Mouse (Mus musculus) forebrain, embryonic 15.5 days (tissue): Measurements from ENCODE around the gene Hist1h3g. TPM values are rescaled to one million over a fixed set of nuclear protein-coding genes. Genes with fewer than 3 reads are reported as not detected.
A peak's percentile ranks its signal among the peaks of the same experiment; 100 is the strongest.

Experiments
- ATAC-seq: fragments of 200-750 bp; cut with Nextera tagmentation; replicated peaks from 2 replicates; pipeline ENCODE4 v1.8.0; 2017; ENCODE audit warnings: mild to moderate bottlenecking, moderate TSS enrichment, moderate library complexity
- H3K27ac ChIP-seq: fragments of 300-500 bp; sonication (generic); replicated peaks from 2 replicates; pipeline ENCODE4 v1.5.1; 2015; ENCODE audit warnings: mild to moderate bottlenecking, inconsistent platforms
- H3K27me3 ChIP-seq: fragments of 300-500 bp; sonication (generic); 2 replicates; pipeline ENCODE4 v1.6.1; 2015; ENCODE audit warnings: inconsistent platforms
- H3K36me3 ChIP-seq: fragments of 300-500 bp; sonication (generic); 2 replicates; pipeline ENCODE4 v1.6.1; 2015; ENCODE audit warnings: mild to moderate bottlenecking, inconsistent platforms
- H3K4me1 ChIP-seq: fragments of 300-500 bp; sonication (generic); 2 replicates; pipeline ENCODE4 v1.6.1; 2015; ENCODE audit warnings: inconsistent platforms
- H3K4me2 ChIP-seq: fragments of 300-500 bp; sonication (generic); replicated peaks from 2 replicates; pipeline ENCODE4 v1.6.1; 2015; ENCODE audit warnings: mild to moderate bottlenecking, inconsistent platforms
- H3K4me3 ChIP-seq: fragments of 300-500 bp; sonication (generic); 2 replicates; pipeline ENCODE4 v1.5.1; 2015; ENCODE audit warnings: mild to moderate bottlenecking, inconsistent platforms
- H3K9ac ChIP-seq: fragments of 300-500 bp; sonication (generic); replicated peaks from 2 replicates; pipeline ENCODE4 v1.6.1; 2015; ENCODE audit warnings: mild to moderate bottlenecking, inconsistent platforms
- H3K9me3 ChIP-seq: fragments of 300-500 bp; sonication (generic); 2 replicates; pipeline ENCODE4 v1.6.1; 2016; ENCODE audit warnings: inconsistent platforms
- WGBS: fragments of 180-500 bp; shearing (Covaris S2); methylation state at CpG from one replicate; pipeline ENCODE4 v1.1.7; 2015; ENCODE audit warnings: mixed read lengths; 5-methylcytosine and 5-hydroxymethylcytosine counted together
- polyA plus RNA-seq: library from polyadenylated mRNA; unstranded; fragments of >200 nt; fragmentation: Nextera tagmentation; extraction: Ambion mirVana; gene quantifications from 2 replicates; pipeline ENCODE4 v1.2.1, GENCODE M21; 2015

Gene Hist1h3g
- polyA plus RNA-seq, 1 experiment from 2014 or later = 3.4 TPM

GRCm38 (mm10) chr13:23502031-23502567 lies 33.1 kb upstream of the Hist1h3g start:
- H3K36me3 ChIP-seq = no peaks in the 10 kb centered on the region
- peaks cover 8% of the 10 kb centered on the region for H3K4me1 ChIP-seq
- no peak overlapping the region for H3K4me2 ChIP-seq
- H3K9ac ChIP-seq = no peak overlapping the region
- no peaks in the 10 kb centered on the region for H3K9me3 ChIP-seq
- no peak overlapping the region for H3K4me3 ChIP-seq
- no peak overlapping the region for H3K27ac ChIP-seq
- no peaks in the 10 kb centered on the region for H3K27me3 ChIP-seq
- 39% methylated on average over 9 of the region's 9 CpGs for WGBS
- ATAC-seq = no peak

- no peak for ATAC-seq
- Histone ChIP-seq H3K4me2 (no peak overlapping the region), H3K4me1 (peaks cover 8% of the 10 kb centered on the region), H3K9ac (no peak overlapping the region), H3K9me3 (no peaks in the 10 kb centered on the region), H3K4me3 (no peak overlapping the region), H3K27me3 (no peaks in the 10 kb centered on the region), H3K36me3 (no peaks in the 10 kb centered on the region), H3K27ac (no peak overlapping the region)
- WGBS = 40% methylated on average over 4 of the region's 4 CpGs
Measured at GRCm38 (mm10) chr13:23502916-23503315, 32.3 kb upstream of the Hist1h3g start.

- Histone ChIP-seq H3K9me3 (no peaks in the 10 kb centered on the region), H3K27ac (no peak overlapping the region), H3K27me3 (no peaks in the 10 kb centered on the region), H3K4me3 (no peak overlapping the region), H3K4me2 (no peak overlapping the region), H3K9ac (no peak overlapping the region), H3K36me3 (no peaks in the 10 kb centered on the region), H3K4me1 (peaks cover 4% of the 10 kb centered on the region)
- peak; percentile 54; the same call in 1 of the 2 replicates for ATAC-seq
- 2% methylated on average over 9 of the region's 9 CpGs for WGBS
Measured at GRCm38 (mm10) chr13:23503797-23504196, 31.4 kb upstream of the Hist1h3g start.

GRCm38 (mm10) chr13:23505662-23506345 lies 29.4 kb upstream of the Hist1h3g start:
- ATAC-seq = no peak
- Histone ChIP-seq H3K4me1 (peaks cover 4% of the 10 kb centered on the region), H3K4me2 (no peak overlapping the region), H3K27me3 (no peaks in the 10 kb centered on the region), H3K4me3 (0 out of 2 replicates have a peak overlapping the region, but pooled peaks have one; percentile 2), H3K27ac (no peak overlapping the region), H3K9ac (no peak overlapping the region), H3K9me3 (no peaks in the 10 kb centered on the region), H3K36me3 (no peaks in the 10 kb centered on the region)
- 7% methylated on average over 14 of the region's 14 CpGs for WGBS

GRCm38 (mm10) chr13:23506351-23506750 lies 28.9 kb upstream of the Hist1h3g start:
- Histone ChIP-seq H3K4me1 (peaks cover 4% of the 10 kb centered on the region), H3K4me2 (no peak overlapping the region), H3K27ac (no peak overlapping the region), H3K36me3 (no peaks in the 10 kb centered on the region), H3K9me3 (no peaks in the 10 kb centered on the region), H3K27me3 (no peaks in the 10 kb centered on the region), H3K9ac (no peak overlapping the region), H3K4me3 (no peak overlapping the region)
- ATAC-seq = no peak
- 10% methylated on average over 13 of the region's 13 CpGs for WGBS

- Histone ChIP-seq H3K4me3 (no peak overlapping the region), H3K9ac (no peak overlapping the region), H3K27me3 (no peaks in the 10 kb centered on the region), H3K27ac (no peak overlapping the region), H3K4me2 (no peak overlapping the region), H3K4me1 (peaks cover 4% of the 10 kb centered on the region), H3K36me3 (no peaks in the 10 kb centered on the region), H3K9me3 (no peaks in the 10 kb centered on the region)
- no peak for ATAC-seq
- WGBS = 27% methylated on average over 14 of the region's 14 CpGs
Measured at GRCm38 (mm10) chr13:23506819-23507515, 28.3 kb upstream of the Hist1h3g start.

GRCm38 (mm10) chr13:23510127-23510526 lies 25.1 kb upstream of the Hist1h3g start:
- Histone ChIP-seq H3K9ac (no peak overlapping the region), H3K4me3 (no peak overlapping the region), H3K36me3 (no peaks in the 10 kb centered on the region), H3K4me2 (no peak overlapping the region), H3K27me3 (no peaks in the 10 kb centered on the region), H3K9me3 (no peaks in the 10 kb centered on the region), H3K27ac (no peak overlapping the region), H3K4me1 (peaks cover 4% of the 10 kb centered on the region)
- 32% methylated on average over 1 of the region's 1 CpGs for WGBS
- ATAC-seq = no peak

- 90% methylated on average over 1 of the region's 1 CpGs for WGBS
- Histone ChIP-seq H3K4me2 (no peak overlapping the region), H3K27me3 (no peaks in the 10 kb centered on the region), H3K27ac (no peak overlapping the region), H3K4me1 (peaks cover 7% of the 10 kb centered on the region), H3K36me3 (no peaks in the 10 kb centered on the region), H3K4me3 (no peak overlapping the region), H3K9me3 (no peaks in the 10 kb centered on the region), H3K9ac (no peak overlapping the region)
- ATAC-seq = no peak
Measured at GRCm38 (mm10) chr13:23513517-23513916, 21.7 kb upstream of the Hist1h3g start.

GRCm38 (mm10) chr13:23515281-23515680 lies 19.9 kb upstream of the Hist1h3g start:
- WGBS = 81% methylated on average over 5 of the region's 5 CpGs
- Histone ChIP-seq H3K4me2 (no peak overlapping the region), H3K4me1 (peaks cover 12% of the 10 kb centered on the region), H3K36me3 (no peaks in the 10 kb centered on the region), H3K4me3 (no peak overlapping the region), H3K9me3 (no peaks in the 10 kb centered on the region), H3K27ac (no peak overlapping the region), H3K9ac (no peak overlapping the region), H3K27me3 (no peaks in the 10 kb centered on the region)
- no peak for ATAC-seq

- Histone ChIP-seq H3K4me3 (peak overlapping the region; percentile 47), H3K36me3 (no peaks in the 10 kb centered on the region), H3K4me1 (peaks cover 12% of the 10 kb centered on the region), H3K4me2 (peak overlapping the region; percentile 73), H3K27me3 (no peaks in the 10 kb centered on the region), H3K9me3 (no peaks in the 10 kb centered on the region), H3K27ac (no peak overlapping the region), H3K9ac (peak overlapping the region; percentile 33; the same call in 1 of the 2 replicates)
- peak; percentile 20; the same call in 1 of the 2 replicates for ATAC-seq
- WGBS = 54% methylated on average over 15 of the region's 15 CpGs
Measured at GRCm38 (mm10) chr13:23515826-23516620, 19.2 kb upstream of the Hist1h3g start.

- H3K36me3 ChIP-seq = no peaks in the 10 kb centered on the region
- H3K9ac ChIP-seq = peak overlapping the region; percentile 38; the same call in 1 of the 2 replicates
- H3K27ac ChIP-seq = peak overlapping the region; percentile 60; the same call in 1 of the 2 replicates
- H3K27me3 ChIP-seq = no peaks in the 10 kb centered on the region
- H3K4me3 ChIP-seq = peak overlapping the region; percentile 47
- H3K9me3 ChIP-seq = no peaks in the 10 kb centered on the region
- WGBS = under 1% methylated on average over 19 of the region's 19 CpGs
- H3K4me2 ChIP-seq = peak overlapping the region; percentile 73
- peaks cover 15% of the 10 kb centered on the region for H3K4me1 ChIP-seq
- peak; percentile 78 for ATAC-seq
Measured at GRCm38 (mm10) chr13:23516822-23517602, 18.2 kb upstream of the Hist1h3g start.
